Mouse (Mus musculus): ENCODE measurements around the gene Psrc1. TPM values are rescaled to one million over a fixed set of nuclear protein-coding genes. Genes with fewer than 3 reads are reported as not detected.

The Psrc1 gene
- polyA plus RNA-seq, 1 experiment from 2014 or later, result 68.1 TPM

- Histone ChIP-seq H3K4me2 (no peak overlapping the region), H3K9me3 (ENCODE audit: control insufficient read depth, low read length) (no peaks in the 10 kb centered on the region), H3K27ac (ENCODE audit: low read depth, low read length) (no peak overlapping the region), H3K4me3 (ENCODE audit: low read depth, low read length) (no peak overlapping the region), H3K4me1 (ENCODE audit: control insufficient read depth, insufficient read depth, low read length) (peaks cover 26% of the 10 kb centered on the region), H3K9ac (ENCODE audit: low read length) (no peak overlapping the region), H3K27me3 (ENCODE audit: control insufficient read depth, insufficient read depth, low read length) (no peaks in the 10 kb centered on the region), H3K36me3 (ENCODE audit: control insufficient read depth, insufficient read depth, low read length) (peaks cover 54% of the 10 kb centered on the region)
- ATAC-seq (ENCODE audit: low FRiP score) (peak; percentile 77), DNase-seq (ENCODE audit: low spot score, missing footprints) (peak; percentile 95)
- WGBS, result 33% methylated on average over 22 of the region's 22 CpGs
Observed at GRCm38 (mm10) chr3:108401692-108402527, 18.3 kb downstream of the Psrc1 start.

- H3K9ac ChIP-seq (ENCODE audit: low read length), result no peak overlapping the region
- peaks cover 30% of the 10 kb centered on the region for H3K4me1 ChIP-seq (ENCODE audit: control insufficient read depth, insufficient read depth, low read length)
Observed at GRCm38 (mm10) chr3:108402528-108402920, 18.9 kb downstream of the Psrc1 start.

DNA sequence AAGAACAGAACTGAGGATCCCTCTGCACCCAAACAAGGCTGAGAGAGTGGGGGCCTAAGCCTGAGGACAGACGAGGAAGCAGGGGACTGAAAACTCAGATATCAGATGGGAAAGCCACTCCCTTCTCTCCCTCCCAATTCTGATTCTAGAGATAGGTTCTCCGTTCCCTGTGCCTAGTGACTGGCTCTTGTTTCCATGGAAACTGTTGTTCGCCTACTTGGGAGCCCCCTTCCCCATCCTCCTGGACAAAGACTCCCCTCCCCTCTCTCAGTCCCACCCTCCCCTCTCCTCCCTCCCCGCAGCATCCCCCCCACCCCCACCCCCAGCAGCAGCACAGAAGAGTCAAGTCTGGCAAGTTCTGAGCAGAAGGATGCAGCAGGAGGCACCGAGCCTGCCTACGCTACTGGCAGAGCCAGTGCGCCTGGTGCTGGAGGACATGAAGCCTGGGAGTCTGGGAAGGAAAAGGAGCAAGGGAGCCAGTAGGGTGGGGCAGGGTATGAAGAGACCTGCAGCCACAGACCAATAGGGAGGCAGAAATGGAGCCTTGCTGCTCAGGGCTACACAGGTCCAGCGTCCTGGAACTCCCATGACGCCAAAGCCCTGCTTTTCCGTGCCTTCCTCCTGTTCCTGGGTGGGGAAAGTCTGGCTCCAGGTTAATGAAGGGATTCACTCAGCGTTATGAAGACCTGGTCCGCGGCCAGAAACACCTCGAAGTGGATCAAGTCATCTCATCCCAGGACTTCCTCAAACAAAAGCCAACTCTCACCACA, 22.1 kb downstream of the Psrc1 start:
- peaks cover 39% of the 10 kb centered on the region for H3K36me3 ChIP-seq (ENCODE audit: control insufficient read depth, insufficient read depth, low read length)
- ATAC-seq (ENCODE audit: low FRiP score) (peak; percentile 56), DNase-seq (ENCODE audit: low spot score, missing footprints) (peak; percentile 94)
- H3K9me3 ChIP-seq (ENCODE audit: control insufficient read depth, low read length), result no peaks in the 10 kb centered on the region
- H3K9ac ChIP-seq (ENCODE audit: low read length), result peak overlapping the region; percentile 37
- H3K27ac ChIP-seq (ENCODE audit: low read depth, low read length), result peak overlapping the region; percentile 85
- peaks cover 51% of the 10 kb centered on the region for H3K4me1 ChIP-seq (ENCODE audit: control insufficient read depth, insufficient read depth, low read length)
- H3K27me3 ChIP-seq (ENCODE audit: control insufficient read depth, insufficient read depth, low read length), result no peaks in the 10 kb centered on the region
- WGBS, result 26% methylated on average over 14 of the region's 14 CpGs
- no peak overlapping the region for H3K4me3 ChIP-seq (ENCODE audit: low read depth, low read length)
- peak overlapping the region; percentile 33 for H3K4me2 ChIP-seq

More at GRCm38 (mm10) chr3:108402528-108402920, 18.9 kb downstream of the Psrc1 start:
- Histone ChIP-seq H3K4me3 (ENCODE audit: low read depth, low read length) (no peak overlapping the region), H3K9me3 (ENCODE audit: control insufficient read depth, low read length) (no peaks in the 10 kb centered on the region), H3K27ac (ENCODE audit: low read depth, low read length) (no peak overlapping the region), H3K36me3 (ENCODE audit: control insufficient read depth, insufficient read depth, low read length) (peaks cover 52% of the 10 kb centered on the region), H3K4me2 (no peak overlapping the region), H3K27me3 (ENCODE audit: control insufficient read depth, insufficient read depth, low read length) (no peaks in the 10 kb centered on the region)
- DNase-seq (ENCODE audit: low spot score, missing footprints), result no peak
- 86% methylated on average over 15 of the region's 15 CpGs for WGBS
- no peak for ATAC-seq (ENCODE audit: low FRiP score)

DNA sequence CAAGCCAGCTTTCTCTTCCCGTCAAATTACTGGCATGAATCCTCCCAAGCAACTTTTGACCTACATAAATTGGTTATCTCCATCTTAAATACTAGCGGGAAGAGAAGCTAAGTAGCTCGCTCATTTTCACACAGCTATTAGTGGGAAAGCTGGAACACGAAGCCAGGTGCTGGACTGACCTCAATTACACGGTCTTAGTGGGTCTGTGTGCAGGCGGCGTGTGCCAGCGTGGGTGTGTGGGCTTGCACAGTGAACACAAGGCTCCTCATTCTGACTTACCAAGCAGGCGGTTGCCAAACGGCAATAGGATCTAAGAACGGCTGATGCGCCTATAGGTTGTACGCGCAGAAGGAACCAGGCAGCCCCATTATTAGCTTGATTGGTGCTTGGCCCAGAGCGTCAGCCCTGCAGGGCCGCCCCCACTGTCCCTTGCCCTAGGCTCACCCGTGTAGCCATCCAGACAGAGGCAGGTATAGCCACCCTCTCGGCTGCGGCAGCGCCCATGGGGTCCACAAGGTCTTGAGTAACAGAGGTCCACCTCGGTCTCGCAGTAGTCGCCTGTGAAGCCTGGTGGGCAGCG, 22.8 kb downstream of the Psrc1 start:
- ATAC-seq (ENCODE audit: low FRiP score) (no peak), DNase-seq (ENCODE audit: low spot score, missing footprints) (peak; percentile 91)
- Histone ChIP-seq H3K4me2 (no peak overlapping the region; the same call in 1 of the 2 replicates), H3K9ac (ENCODE audit: low read length) (peak overlapping the region; percentile 28), H3K9me3 (ENCODE audit: control insufficient read depth, low read length) (no peaks in the 10 kb centered on the region), H3K36me3 (ENCODE audit: control insufficient read depth, insufficient read depth, low read length) (peaks cover 32% of the 10 kb centered on the region), H3K27me3 (ENCODE audit: control insufficient read depth, insufficient read depth, low read length) (no peaks in the 10 kb centered on the region), H3K27ac (ENCODE audit: low read depth, low read length) (peak overlapping the region; percentile 85), H3K4me1 (ENCODE audit: control insufficient read depth, insufficient read depth, low read length) (peaks cover 53% of the 10 kb centered on the region), H3K4me3 (ENCODE audit: low read depth, low read length) (no peak overlapping the region)
- WGBS, result 80% methylated on average over 24 of the region's 24 CpGs

DNA sequence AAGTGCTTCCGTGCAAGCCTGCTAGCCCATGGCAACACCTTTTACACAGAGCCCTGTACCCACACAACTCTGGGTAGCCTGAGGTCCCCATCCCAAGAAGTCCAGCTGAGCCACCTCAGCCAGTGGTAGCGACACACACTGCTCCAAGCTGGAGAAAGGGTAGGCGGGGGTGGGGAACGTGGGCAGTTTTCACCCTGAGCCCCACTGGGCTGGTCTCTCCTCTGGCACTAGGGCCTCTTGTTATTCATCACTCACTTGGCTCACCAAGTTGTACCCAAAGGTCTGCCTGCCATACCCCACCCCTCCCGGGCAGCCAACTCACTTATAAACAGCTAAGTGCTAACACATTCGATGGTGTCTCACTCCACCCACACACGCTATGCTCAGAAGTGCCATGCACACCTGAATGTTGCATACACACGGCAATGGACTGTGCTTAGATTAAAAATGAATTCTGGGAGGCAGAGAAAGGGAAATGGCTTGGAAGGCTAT, 24.9 kb downstream of the Psrc1 start:
- no peak overlapping the region for H3K4me3 ChIP-seq (ENCODE audit: low read depth, low read length)
- H3K27me3 ChIP-seq (ENCODE audit: control insufficient read depth, insufficient read depth, low read length), result no peaks in the 10 kb centered on the region
- 84% methylated on average over 8 of the region's 8 CpGs for WGBS
- peaks cover 11% of the 10 kb centered on the region for H3K9me3 ChIP-seq (ENCODE audit: control insufficient read depth, low read length)
- no peak overlapping the region for H3K4me2 ChIP-seq
- no peak overlapping the region for H3K27ac ChIP-seq (ENCODE audit: low read depth, low read length)
- DNase-seq (ENCODE audit: low spot score, missing footprints), result no peak
- ATAC-seq (ENCODE audit: low FRiP score), result no peak
- 0 out of 2 replicates have a peak overlapping the region, but pooled peaks have one; percentile 16 for H3K9ac ChIP-seq (ENCODE audit: low read length)
- peaks cover 37% of the 10 kb centered on the region for H3K36me3 ChIP-seq (ENCODE audit: control insufficient read depth, insufficient read depth, low read length)
- H3K4me1 ChIP-seq (ENCODE audit: control insufficient read depth, insufficient read depth, low read length), result peaks cover 68% of the 10 kb centered on the region

DNA sequence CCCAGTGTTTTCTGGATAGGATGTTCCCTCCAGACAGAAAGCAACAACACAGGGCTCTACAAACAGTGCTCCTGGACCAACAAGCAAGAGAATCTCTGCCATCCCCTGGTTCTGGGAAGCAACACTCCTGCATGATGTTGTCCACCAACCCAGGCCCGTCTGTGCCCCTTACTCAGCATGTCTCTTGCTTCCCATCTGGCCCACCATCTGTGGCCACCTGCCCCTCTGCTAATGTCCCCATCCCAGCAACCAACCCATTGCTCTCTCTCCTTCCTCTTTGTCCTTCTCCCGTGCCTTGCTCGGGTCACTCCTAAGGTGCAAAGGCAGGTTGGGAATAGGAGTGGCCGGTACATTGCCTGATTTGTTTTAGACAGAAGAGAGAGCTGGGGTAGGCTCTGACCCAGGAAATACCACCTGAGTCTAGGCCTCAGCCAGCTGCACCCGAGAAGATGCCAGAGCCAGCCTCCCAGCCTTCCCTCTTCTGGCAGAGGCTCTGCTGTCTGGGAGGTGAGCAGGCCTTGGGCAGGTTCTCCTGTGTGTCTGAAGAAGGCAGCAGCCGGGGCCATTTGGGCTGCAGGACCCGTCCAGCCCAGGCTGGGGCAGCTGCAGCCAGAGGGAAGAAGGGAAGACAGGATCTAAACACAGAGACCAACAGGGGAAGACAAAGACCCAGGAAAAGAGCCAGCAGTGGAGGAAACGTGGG, 26.2 kb downstream of the Psrc1 start:
- ATAC-seq (ENCODE audit: low FRiP score), result peak; percentile 3
- DNase-seq (ENCODE audit: low spot score, missing footprints), result peak; percentile 95

DNA sequence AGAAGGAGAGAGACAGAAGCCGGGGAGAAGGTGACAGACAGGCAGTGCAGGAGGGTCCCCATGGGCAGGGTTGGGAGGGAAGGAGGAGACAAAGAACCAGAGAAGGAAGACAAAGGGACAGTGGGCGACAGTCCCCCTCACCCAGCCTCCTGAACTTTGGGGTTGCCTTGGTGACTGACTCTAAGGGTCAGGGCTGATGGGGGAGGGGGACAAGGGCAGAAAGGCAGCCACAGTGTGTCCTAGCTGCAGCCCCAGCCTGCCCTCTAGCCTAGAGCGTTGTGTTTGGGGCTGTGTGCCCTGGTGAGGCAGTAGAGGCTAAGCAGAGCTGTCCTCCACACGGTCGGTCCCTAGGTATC, 26.7 kb downstream of the Psrc1 start:
- H3K36me3 ChIP-seq (ENCODE audit: control insufficient read depth, insufficient read depth, low read length), result peaks cover 40% of the 10 kb centered on the region
- WGBS, result 2% methylated on average over 5 of the region's 5 CpGs

More for the DNA sequence above, 26.2 kb downstream of the Psrc1 start:
- peaks cover 20% of the 10 kb centered on the region for H3K9me3 ChIP-seq (ENCODE audit: control insufficient read depth, low read length)
- H3K9ac ChIP-seq (ENCODE audit: low read length), result peak overlapping the region; percentile 94
- peaks cover 42% of the 10 kb centered on the region for H3K36me3 ChIP-seq (ENCODE audit: control insufficient read depth, insufficient read depth, low read length)
- WGBS, result 21% methylated on average over 8 of the region's 8 CpGs
- H3K4me1 ChIP-seq (ENCODE audit: control insufficient read depth, insufficient read depth, low read length), result peaks cover 63% of the 10 kb centered on the region
- no peaks in the 10 kb centered on the region for H3K27me3 ChIP-seq (ENCODE audit: control insufficient read depth, insufficient read depth, low read length)
- H3K4me2 ChIP-seq, result peak overlapping the region; percentile 88
- peak overlapping the region; percentile 98 for H3K27ac ChIP-seq (ENCODE audit: low read depth, low read length)
- peak overlapping the region; percentile 42 for H3K4me3 ChIP-seq (ENCODE audit: low read depth, low read length)

GRCm38 (mm10) chr3:108411026-108411753, 27.6 kb downstream of the Psrc1 start:
- Histone ChIP-seq H3K9ac (ENCODE audit: low read length) (peak overlapping the region; percentile 94), H3K4me1 (ENCODE audit: control insufficient read depth, insufficient read depth, low read length) (peaks cover 52% of the 10 kb centered on the region), H3K36me3 (ENCODE audit: control insufficient read depth, insufficient read depth, low read length) (peaks cover 40% of the 10 kb centered on the region), H3K4me3 (ENCODE audit: low read depth, low read length) (peak overlapping the region; percentile 42), H3K27me3 (ENCODE audit: control insufficient read depth, insufficient read depth, low read length) (no peaks in the 10 kb centered on the region; the same call in 1 of the 2 replicates), H3K9me3 (ENCODE audit: control insufficient read depth, low read length) (peaks cover 20% of the 10 kb centered on the region), H3K27ac (ENCODE audit: low read depth, low read length) (peak overlapping the region; percentile 98), H3K4me2 (peak overlapping the region; percentile 88)
- WGBS, result 13% methylated on average over 5 of the region's 5 CpGs
- DNase-seq (ENCODE audit: low spot score, missing footprints) (peak; percentile 93), ATAC-seq (ENCODE audit: low FRiP score) (peak; percentile 10)

More for the DNA sequence above, 26.7 kb downstream of the Psrc1 start:
- Histone ChIP-seq H3K4me2 (peak overlapping the region; percentile 88), H3K9ac (ENCODE audit: low read length) (peak overlapping the region; percentile 94), H3K4me3 (ENCODE audit: low read depth, low read length) (peak overlapping the region; percentile 42), H3K9me3 (ENCODE audit: control insufficient read depth, low read length) (peaks cover 20% of the 10 kb centered on the region), H3K4me1 (ENCODE audit: control insufficient read depth, insufficient read depth, low read length) (peaks cover 61% of the 10 kb centered on the region), H3K27me3 (ENCODE audit: control insufficient read depth, insufficient read depth, low read length) (no peaks in the 10 kb centered on the region), H3K27ac (ENCODE audit: low read depth, low read length) (peak overlapping the region; percentile 98)
- peak; percentile 64 for ATAC-seq (ENCODE audit: low FRiP score)
- peak; percentile 96 for DNase-seq (ENCODE audit: low spot score, missing footprints)
